Mouse (Mus musculus) kidney, postnatal 14 days (tissue): Measurements from ENCODE around the gene Lbx2.

ENCODE experiments used
- DNase-seq: peaks from one replicate; pipeline ENCODE4 v3.0.0; 2022; ENCODE audit warnings: mixed read lengths

Gene Lbx2

GRCm38 (mm10) chr6:83115011-83115671 is 29.0 kb downstream of the Lbx2 start, which contains the start of gene Mogs:
Mogs (plus strand) TSS chr6:83115496.
- peak; percentile 96 for DNase-seq

DNA sequence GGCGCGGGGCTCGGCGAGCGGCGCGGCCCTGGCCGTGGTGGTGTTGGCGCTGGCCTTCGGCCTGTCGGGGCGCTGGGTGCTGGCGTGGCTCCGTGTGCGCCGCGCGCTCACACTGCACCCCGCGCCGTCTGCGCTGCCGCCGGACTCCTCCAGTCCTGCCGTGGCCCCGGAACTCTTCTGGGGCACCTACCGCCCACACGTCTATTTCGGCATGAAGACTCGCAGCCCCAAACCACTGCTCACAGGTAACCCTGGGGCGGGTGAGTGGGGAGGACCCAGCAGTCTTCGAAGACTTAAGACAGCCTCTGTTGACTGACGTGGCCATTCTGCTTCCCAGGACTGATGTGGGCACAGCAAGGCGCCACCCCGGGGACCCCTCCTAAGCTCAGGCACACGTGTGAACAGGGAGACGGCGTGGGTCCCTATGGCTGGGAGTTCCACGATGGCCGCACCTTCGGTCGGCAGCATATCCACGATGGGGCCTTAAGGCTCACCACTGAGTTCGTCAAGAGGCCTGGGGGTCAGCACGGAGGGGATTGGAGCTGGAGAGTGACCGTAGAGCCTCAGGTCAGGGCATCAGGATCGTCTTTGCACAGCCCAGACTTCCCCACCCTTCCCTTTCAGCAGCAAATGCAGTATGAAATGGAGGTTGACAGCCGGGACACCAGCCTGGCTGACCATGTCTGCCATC is 29.7 kb downstream of the Lbx2 start:
- DNase-seq = no peak

GRCm38 (mm10) chr6:83116373-83117164 is 30.4 kb downstream of the Lbx2 start:
- DNase-seq = no peak

GRCm38 (mm10) chr6:83117165-83117438 is 30.9 kb downstream of the Lbx2 start:
- no peak for DNase-seq

DNA sequence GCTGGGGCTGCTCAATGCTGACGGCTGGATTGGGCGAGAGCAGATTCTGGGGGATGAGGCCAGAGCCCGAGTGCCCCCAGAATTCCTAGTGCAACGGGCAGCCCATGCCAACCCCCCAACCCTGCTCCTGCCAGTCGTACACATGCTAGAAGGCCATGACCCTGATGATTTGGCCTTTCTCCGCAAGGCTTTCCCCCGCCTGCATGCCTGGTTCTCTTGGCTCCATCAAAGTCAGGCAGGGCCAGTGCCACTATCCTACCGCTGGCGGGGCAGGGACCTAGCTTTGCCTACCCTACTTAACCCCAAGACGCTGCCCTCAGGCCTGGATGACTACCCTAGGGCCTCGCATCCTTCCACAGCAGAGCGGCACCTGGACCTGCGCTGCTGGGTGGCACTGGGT is 31.4 kb downstream of the Lbx2 start:
- DNase-seq = no peak

DNA sequence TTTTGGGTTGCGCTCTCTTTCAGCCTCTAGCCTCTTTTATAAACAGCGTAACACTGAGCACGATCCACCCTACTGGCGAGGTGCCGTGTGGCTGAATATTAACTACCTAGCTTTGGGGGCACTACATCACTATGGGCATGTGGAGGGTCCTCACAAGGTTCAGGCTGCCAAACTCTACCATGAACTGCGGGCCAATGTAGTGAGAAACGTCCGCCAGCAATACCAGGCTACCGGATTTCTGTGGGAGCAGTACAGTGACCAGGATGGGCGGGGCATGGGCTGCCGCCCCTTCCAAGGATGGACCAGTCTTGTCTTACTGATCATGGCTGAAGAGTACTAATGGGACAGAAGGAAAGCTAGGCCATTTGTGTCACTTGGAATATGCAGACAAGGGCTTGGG is 32.2 kb downstream of the Lbx2 start:
- no peak for DNase-seq

DNA sequence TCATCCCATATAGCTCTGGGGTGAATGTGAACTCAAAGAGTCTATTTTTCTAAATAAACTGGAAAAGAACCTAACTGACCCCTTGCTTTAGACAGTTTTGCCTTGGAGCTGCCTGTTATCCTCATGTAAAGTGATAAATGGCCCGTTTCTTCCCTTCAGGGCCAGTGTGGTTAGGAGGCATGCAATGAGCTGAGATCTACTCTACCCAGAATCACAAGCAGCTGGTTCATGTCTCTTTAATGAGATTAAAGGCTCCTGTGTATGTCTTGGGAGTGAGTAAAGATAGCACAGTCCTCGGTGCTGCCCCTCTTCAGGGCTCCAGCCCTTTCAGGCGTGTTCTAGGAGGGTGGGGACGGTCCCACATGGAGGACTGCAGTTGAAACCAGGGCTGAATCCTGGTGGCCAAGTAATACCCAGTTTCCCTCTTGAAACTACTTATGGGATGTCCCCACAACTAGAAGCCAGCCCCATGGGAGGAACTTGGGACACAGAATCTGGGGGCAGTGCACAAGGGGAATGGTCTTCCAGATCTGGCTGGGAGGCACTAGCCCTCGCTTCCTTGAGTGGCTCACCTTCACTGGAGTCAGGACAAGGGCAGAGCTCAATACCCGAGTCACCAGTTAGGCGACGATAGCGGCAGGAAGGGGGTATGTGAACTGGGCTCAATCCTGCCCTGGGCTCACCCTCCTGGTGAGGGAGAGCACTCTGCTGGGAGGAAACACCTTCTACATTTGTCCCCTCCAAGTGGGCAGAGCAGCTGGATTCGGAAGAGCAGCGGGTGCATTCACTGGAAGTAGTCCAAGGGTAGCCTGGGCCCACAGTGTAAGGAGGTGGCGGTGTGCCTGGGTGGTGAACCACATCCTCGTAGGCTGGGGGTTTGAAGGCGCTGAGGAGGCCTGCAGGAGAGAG is 32.9 kb downstream of the Lbx2 start:
- DNase-seq = no peak

- peak; percentile 47 for DNase-seq
These were observed 33.5 kb downstream of the Lbx2 start for GRCm38 (mm10) chr6:83119734-83120051.

- peak; percentile 98 for DNase-seq
These were observed 35.0 kb downstream of the Lbx2 start, which contains the start of gene Wbp1 for GRCm38 (mm10) chr6:83120930-83121862. Wbp1 (minus strand) TSS chr6:83121559.

DNA sequence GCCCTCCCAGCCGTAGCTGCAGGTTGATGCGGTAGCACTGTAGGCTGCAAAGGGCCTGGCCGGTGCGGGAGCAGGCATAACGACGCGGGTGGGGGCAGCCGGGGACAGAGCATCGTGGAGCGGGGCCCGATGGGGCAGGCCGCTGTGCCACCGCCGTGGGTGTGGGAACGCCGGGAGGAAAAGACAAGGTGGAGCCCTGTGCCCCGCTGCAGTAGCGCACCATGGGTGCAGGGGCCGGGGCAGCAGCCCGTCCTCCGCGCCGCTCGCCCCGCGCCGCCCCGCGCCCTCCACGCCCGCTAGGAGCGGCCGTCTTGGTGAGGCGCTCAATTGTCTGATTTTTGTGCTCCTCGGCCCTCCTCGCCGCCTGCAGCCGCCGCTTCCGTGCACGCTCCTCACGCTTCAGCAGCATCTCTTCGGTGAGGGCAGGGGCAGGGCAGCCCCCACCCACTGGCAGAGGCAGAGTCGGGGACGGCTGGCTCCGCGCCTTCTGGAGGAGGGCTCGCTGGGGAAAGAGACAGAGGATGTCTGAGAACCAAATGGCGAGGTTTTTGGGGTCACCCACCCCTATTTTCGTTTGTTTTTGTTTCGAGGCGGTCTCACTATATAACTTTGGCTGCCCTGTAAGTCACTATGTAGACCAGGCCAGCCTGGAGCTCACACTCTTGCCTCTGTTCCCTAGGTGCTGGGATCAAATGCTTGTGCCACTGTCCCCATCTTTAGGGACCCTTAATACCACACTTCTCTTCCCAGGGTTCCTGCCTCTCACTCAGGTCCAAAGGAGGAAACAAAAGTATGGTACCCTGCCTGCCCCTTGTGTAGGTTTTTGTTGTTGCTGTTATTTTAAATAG is 35.9 kb downstream of the Lbx2 start:
- no peak for DNase-seq

DNA sequence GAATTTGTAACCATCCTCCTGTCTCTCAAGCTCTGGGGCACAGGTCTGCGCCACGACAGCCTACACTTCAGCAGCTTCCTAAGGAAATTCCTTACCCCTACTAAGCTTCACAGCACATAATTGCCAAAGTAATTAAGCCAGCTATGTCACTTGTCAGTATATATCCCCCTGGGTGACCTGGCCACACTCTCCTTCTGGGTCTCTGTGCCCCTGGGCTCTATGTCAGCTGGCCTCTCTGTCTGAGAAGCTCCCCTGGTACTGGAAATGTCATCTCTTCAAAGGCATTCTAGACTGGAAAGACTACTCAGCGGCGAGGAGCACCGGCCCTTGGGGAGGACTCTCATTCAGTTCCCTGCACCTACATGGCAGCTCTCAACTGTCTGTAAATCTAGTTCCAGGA is 36.8 kb downstream of the Lbx2 start:
- DNase-seq = no peak

DNA sequence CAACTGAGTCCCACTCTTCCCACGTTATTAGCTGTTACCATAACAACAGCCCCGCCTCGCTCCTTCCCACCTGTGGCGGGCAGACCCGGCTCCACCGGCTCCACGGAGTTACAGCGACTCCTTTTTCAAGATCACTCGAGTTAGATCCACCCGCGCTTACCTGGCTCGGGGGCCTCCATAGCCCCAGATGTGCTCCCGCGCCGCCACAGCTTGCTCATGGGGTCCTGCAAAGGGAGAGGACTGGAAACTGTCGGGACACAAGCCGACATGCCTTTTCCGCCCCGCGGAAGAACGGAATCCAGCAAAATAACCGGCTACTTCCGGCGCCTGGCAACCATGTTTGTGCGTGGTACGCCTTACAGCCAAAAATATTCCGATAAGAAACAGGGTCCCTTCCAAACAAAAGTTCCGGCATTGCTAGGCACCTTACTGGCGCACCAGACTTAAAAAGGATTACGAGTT is 38.7 kb downstream of the Lbx2 start:
- peak; percentile 95 for DNase-seq

GRCm38 (mm10) chr6:83125331-83125730 is 39.2 kb downstream of the Lbx2 start, which contains the start of gene Ino80b:
Ino80b (minus strand) TSS chr6:83125431.
- no peak for DNase-seq

DNA sequence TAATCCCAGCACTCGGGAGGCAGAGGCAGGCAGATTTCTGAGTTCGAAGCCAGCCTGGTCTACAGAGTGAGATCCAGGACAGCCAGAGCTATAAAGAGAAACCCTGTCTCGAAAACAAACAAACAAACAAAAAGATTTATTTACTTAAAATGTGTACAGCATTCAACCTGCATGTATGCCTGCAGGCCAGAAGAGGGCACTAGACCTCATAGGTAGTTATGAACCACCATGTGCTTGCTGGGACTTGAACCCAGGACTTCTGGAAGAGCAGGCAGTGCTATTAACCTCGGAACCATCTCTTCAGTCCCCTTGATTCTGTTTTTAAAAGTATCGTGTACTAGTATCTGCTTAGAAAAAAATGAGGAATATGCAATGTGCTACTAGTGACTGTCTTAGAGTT is 41.3 kb downstream of the Lbx2 start:
- no peak for DNase-seq

DNA sequence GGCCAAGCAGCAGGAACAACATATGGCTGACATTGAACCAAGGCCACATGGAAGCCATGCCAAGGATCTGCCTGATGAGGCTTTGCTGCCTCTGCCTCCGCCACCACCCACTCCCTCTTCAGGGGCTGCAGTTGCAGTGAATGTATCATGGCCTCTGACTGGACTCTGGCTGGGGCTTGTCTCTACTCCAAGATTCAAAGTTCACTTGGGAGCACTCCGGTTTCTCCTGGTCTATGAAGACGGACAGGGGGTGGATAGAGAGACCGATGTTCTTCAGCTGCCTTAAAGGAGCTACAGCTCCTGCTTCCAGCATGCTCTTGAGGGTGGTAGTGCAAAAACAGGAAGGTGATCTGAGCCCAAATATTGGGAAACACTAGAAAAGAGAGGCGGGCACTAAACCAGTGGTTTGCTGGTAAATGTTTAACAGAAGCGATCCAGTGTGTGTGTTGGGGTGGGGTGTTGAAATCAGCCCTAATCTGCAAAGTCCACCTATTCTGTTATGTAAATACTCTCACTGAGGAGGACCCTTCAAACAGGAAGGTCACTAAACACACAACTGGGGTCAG is 45.4 kb downstream of the Lbx2 start:
- DNase-seq = peak; percentile 82

- no peak for DNase-seq
These were observed 46.2 kb downstream of the Lbx2 start for GRCm38 (mm10) chr6:83132176-83132919.

DNA sequence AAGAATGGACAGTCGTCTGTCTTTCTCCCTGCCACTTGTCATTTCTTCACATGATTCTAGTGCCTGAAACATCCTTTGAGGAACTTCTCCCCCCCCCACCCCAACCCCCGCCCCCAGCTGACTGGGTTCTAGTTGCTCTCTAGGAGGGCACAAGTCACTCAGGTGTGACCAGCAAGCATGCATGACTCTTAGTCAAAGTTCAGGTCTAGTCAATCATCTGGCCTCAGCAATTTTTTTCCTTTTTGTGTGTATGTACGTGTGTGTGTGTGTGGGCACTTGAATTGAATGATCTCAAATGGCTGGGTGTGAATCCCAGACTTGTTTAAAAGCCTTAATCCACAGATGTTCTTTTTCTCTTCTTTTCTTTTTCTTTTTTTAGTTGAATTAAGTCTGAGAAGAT is 48.1 kb downstream of the Lbx2 start:
- no peak for DNase-seq

DNA sequence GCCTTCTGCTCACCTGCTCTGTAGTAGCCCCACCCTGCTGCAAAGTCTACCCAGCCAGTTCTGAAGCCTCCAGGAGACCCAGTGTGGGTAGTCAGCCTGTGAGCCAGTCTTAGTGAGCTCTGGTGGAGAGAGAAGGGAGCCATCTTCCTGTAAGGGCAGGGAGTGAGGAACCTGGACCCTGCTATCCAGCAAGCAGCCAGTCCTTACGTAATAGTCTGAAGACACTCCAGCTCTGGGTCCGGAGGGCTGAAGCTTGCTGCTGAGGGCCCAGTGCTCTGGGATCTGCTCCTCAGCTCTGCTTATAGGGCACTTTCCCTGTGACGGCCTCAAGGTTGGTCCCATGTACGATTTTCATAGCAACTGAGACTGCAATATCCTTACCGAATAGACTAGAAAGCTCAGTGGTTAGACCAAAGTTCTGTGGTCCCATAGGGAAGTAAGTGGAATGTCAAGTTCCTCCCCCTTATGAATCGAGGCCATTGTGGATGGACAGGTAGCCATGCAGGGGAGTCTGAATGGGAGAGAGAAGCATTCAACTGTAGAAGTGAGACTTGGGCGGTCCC is 48.9 kb downstream of the Lbx2 start, which contains the start of gene Rtkn:
Gene Rtkn, plus strand, starts transcription at position 513 of the 563 bp plus-strand sequence.
- DNase-seq = no peak

GRCm38 (mm10) chr6:83135571-83136161 is 49.5 kb downstream of the Lbx2 start:
- peak; percentile 76 for DNase-seq
